Mouse (Mus musculus) bone marrow, adult 2 months (tissue): Measurements from ENCODE around the gene Shmt1.

Source experiments
- CTCF ChIP-seq: fragments of 200-500 bp; IDR thresholded peaks from 2 replicates; pipeline ENCODE4 v1.5.1; 2011; ENCODE audit warnings: low read length, control low read depth; ENCODE audit not compliant: control insufficient read depth, insufficient read depth
- POLR2A ChIP-seq: fragments of 200-500 bp; IDR thresholded peaks from 2 replicates; pipeline ENCODE4 v1.6.1; 2011; ENCODE audit warnings: low read depth, mild to moderate bottlenecking, control low read depth, low read length, borderline replicate concordance; ENCODE audit not compliant: control insufficient read depth

- TF ChIP-seq CTCF (no peak), POLR2A (no peak)
Measured at GRCm38 (mm10) chr11:60774841-60775240, 36.7 kb downstream of the Shmt1 start.
